Mouse (Mus musculus) intestine, postnatal 0 days (tissue): ENCODE measurements around the gene Hadha. TPM values are rescaled to one million over a fixed set of nuclear protein-coding genes. Genes with fewer than 3 reads are reported as not detected.
A peak's percentile ranks its signal among the peaks of the same experiment; 100 is the strongest.

ENCODE experiments used
- ATAC-seq: fragments of 200-750 bp; cut with Nextera tagmentation; 2 replicates; pipeline ENCODE4 v1.8.0; 2017; ENCODE audit warnings: mild to moderate bottlenecking, moderate TSS enrichment, moderate library complexity
- H3K27ac ChIP-seq: fragments of 300-500 bp; sonication (generic); 2 replicates; pipeline ENCODE4 v1.5.1; 2014; ENCODE audit warnings: mild to moderate bottlenecking, low read depth, low read length, moderate library complexity
- H3K27me3 ChIP-seq: fragments of 300-500 bp; sonication (generic); replicated peaks from 2 replicates; pipeline ENCODE4 v1.6.1; 2014; ENCODE audit warnings: low read length, mixed read lengths; ENCODE audit not compliant: control insufficient read depth, insufficient read depth
- H3K36me3 ChIP-seq: fragments of 300-500 bp; sonication (generic); 2 replicates; pipeline ENCODE4 v1.6.1; 2014; ENCODE audit warnings: mild to moderate bottlenecking, moderate library complexity; ENCODE audit not compliant: control insufficient read depth, insufficient read depth
- H3K4me1 ChIP-seq: fragments of 300-500 bp; sonication (generic); replicated peaks from 2 replicates; pipeline ENCODE4 v1.6.1; 2014; ENCODE audit warnings: antibody characterized with exemption, low read length, mixed read lengths; ENCODE audit not compliant: control insufficient read depth, insufficient read depth
- H3K4me2 ChIP-seq: fragments of 300-500 bp; sonication (generic); replicated peaks from 2 replicates; pipeline ENCODE4 v1.6.1; 2014; ENCODE audit warnings: low read depth, mild to moderate bottlenecking, moderate library complexity
- H3K4me3 ChIP-seq: fragments of 300-500 bp; sonication (generic); 2 replicates; pipeline ENCODE4 v1.5.1; 2014; ENCODE audit warnings: low read depth, low read length
- H3K9ac ChIP-seq: fragments of 300-500 bp; sonication (generic); 2 replicates; pipeline ENCODE4 v1.6.1; 2014; ENCODE audit warnings: mild to moderate bottlenecking, low read depth, low read length
- H3K9me3 ChIP-seq: fragments of 300-500 bp; sonication (generic); 2 replicates; pipeline ENCODE4 v1.6.1; 2016; ENCODE audit warnings: mixed run types; ENCODE audit not compliant: control insufficient read depth
- CTCF ChIP-seq: sonication (generic); IDR thresholded peaks from 2 replicates; pipeline ENCODE4 v1.5.1; 2016; ENCODE audit warnings: low read depth, mild to moderate bottlenecking, control low read depth, antibody characterized with exemption, moderate library complexity
- WGBS: fragments of 180-500 bp; shearing (Covaris S2); extraction: QIAGEN DNeasy Blood & Tissue Kit; methylation state at CpG from one replicate; pipeline ENCODE4 v1.1.7; 2014; 5-methylcytosine and 5-hydroxymethylcytosine counted together
- polyA plus RNA-seq: library from polyadenylated mRNA; unstranded; fragments of >200 nt; fragmentation: Nextera tagmentation; extraction: Ambion mirVana; gene quantifications from 2 replicates; pipeline ENCODE4 v1.2.1, GENCODE M21; 2015

Hadha gene
- polyA plus RNA-seq, 1 experiment from 2014 or later: 307 TPM

- 62% methylated on average over 2 of the region's 2 CpGs for WGBS
- no peak for ATAC-seq
Observed at GRCm38 (mm10) chr5:30106756-30107155, 48.2 kb downstream of the Hadha start.

DNA sequence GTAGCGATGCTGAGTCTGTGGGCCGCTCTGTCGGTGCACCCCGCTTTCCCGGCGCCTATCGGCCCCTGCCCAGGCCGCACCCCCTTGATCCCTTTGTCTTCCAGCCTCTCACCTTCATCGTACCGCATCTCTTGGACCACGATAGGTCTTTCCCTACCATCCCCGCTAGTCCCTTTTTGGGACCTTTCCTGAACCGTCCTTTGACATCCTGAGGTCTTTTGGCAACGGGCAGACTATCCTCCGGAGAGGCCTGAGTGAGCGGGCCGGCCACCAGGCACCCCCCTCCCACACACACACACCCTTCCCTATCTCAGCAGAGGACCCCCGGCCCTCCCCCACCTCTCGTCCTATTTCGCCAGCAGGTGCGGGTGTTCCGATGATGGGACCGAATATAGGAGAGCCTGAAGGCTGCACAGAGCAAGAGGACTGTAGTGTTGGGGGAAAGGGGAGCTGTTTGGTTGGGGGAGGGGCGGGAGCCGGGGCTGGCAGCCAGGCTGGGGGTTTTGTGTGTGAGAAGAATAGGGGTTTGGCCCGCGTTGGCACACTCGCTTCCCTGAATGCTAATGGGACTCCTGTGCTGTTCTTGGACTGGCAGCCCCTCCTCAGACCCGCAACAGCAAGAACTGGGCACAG, 49.2 kb downstream of the Hadha start, which contains the start of gene 3110082J24Rik:
TSS of gene 3110082J24Rik (minus strand) at position 419 of the 633 bp plus-strand sequence.
- Histone ChIP-seq H3K9ac (0 out of 2 replicates have a peak within 1 kb of the TSS, but pooled peaks have one; percentile 26), H3K4me2 (peak within 1 kb of the TSS; percentile 77), H3K27ac (no peak within 1 kb of the TSS), H3K4me3 (peak within 1 kb of the TSS; percentile 46), H3K27me3 (peaks cover 39% of the 10 kb centered on the region), H3K36me3 (no peaks in the 10 kb centered on the region), H3K9me3 (no peaks in the 10 kb centered on the region), H3K4me1 (no peaks in the 10 kb centered on the region; the same call in 1 of the 2 replicates)
- ATAC-seq: no peak
- 12% methylated on average over 29 of the region's 29 CpGs for WGBS
- no peak for TF ChIP-seq CTCF

More at GRCm38 (mm10) chr5:30106756-30107155, 48.2 kb downstream of the Hadha start:
- Histone ChIP-seq H3K4me2 (no peak overlapping the region), H3K4me1 (peaks cover 3% of the 10 kb centered on the region; the same call in 1 of the 2 replicates), H3K27me3 (peaks cover 39% of the 10 kb centered on the region), H3K4me3 (no peak overlapping the region), H3K36me3 (no peaks in the 10 kb centered on the region), H3K27ac (no peak overlapping the region), H3K9ac (no peak overlapping the region), H3K9me3 (no peaks in the 10 kb centered on the region)
- TF ChIP-seq CTCF: no peak

- ATAC-seq: peak; percentile 20; the same call in 1 of the 2 replicates
Observed at GRCm38 (mm10) chr5:30104841-30105667, 49.9 kb downstream of the Hadha start, which contains the start of gene Garem2. Gene Garem2, plus strand, starts transcription at chr5:30105161.

GRCm38 (mm10) chr5:30104339-30104738, 50.6 kb downstream of the Hadha start:
- WGBS: 3% methylated on average over 12 of the region's 12 CpGs
- Histone ChIP-seq H3K4me2 (peak overlapping the region; percentile 77), H3K4me3 (peak overlapping the region; percentile 46)

More at GRCm38 (mm10) chr5:30104841-30105667, 49.9 kb downstream of the Hadha start, which contains the start of gene Garem2:
- no peaks in the 10 kb centered on the region for H3K36me3 ChIP-seq
- H3K4me2 ChIP-seq: peak within 1 kb of the TSS; percentile 77
- 2% methylated on average over 62 of the region's 65 CpGs for WGBS
- H3K27ac ChIP-seq: no peak within 1 kb of the TSS
- no peaks in the 10 kb centered on the region; the same call in 1 of the 2 replicates for H3K4me1 ChIP-seq
- TF ChIP-seq CTCF: no peak
- H3K27me3 ChIP-seq: peaks cover 39% of the 10 kb centered on the region
- H3K9ac ChIP-seq: 0 out of 2 replicates have a peak within 1 kb of the TSS, but pooled peaks have one; percentile 26
- no peaks in the 10 kb centered on the region for H3K9me3 ChIP-seq
- H3K4me3 ChIP-seq: peak within 1 kb of the TSS; percentile 46

GRCm38 (mm10) chr5:30103340-30103739, 51.6 kb downstream of the Hadha start:
- Histone ChIP-seq H3K27me3 (peaks cover 39% of the 10 kb centered on the region), H3K4me3 (no peak overlapping the region), H3K27ac (no peak overlapping the region), H3K4me1 (no peaks in the 10 kb centered on the region; the same call in 1 of the 2 replicates), H3K9me3 (no peaks in the 10 kb centered on the region), H3K9ac (no peak overlapping the region), H3K36me3 (no peaks in the 10 kb centered on the region), H3K4me2 (no peak overlapping the region)
- TF ChIP-seq CTCF: no peak
- no peak for ATAC-seq
- WGBS: 78% methylated on average over 3 of the region's 3 CpGs

More at GRCm38 (mm10) chr5:30104339-30104738, 50.6 kb downstream of the Hadha start:
- Histone ChIP-seq H3K27ac (no peak overlapping the region), H3K9ac (no peak overlapping the region), H3K27me3 (peaks cover 39% of the 10 kb centered on the region), H3K36me3 (no peaks in the 10 kb centered on the region), H3K9me3 (no peaks in the 10 kb centered on the region), H3K4me1 (no peaks in the 10 kb centered on the region; the same call in 1 of the 2 replicates)
- peak; percentile 22; the same call in 1 of the 2 replicates for ATAC-seq
- TF ChIP-seq CTCF: peak; percentile 83

DNA sequence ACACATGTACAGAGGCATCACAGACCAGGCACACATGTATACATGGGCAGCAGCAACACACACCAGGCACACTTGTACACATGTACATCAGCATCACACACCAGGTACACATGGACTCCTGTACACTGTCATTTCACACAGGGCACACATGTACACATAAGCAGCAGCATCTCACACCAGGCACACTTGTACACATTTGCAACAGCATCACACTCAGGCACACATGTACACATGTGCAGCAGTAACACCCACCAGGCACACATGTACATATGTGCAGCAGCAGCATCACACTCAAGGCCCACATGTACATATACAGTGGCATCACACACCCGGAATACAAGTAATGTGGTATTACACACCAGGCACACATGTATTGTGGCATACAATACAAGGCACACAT, 56.7 kb downstream of the Hadha start:
- Histone ChIP-seq H3K27me3 (no peaks in the 10 kb centered on the region; the same call in 1 of the 2 replicates), H3K4me2 (no peak overlapping the region), H3K27ac (no peak overlapping the region), H3K36me3 (no peaks in the 10 kb centered on the region), H3K9ac (no peak overlapping the region), H3K4me3 (no peak overlapping the region), H3K4me1 (no peaks in the 10 kb centered on the region), H3K9me3 (no peaks in the 10 kb centered on the region)
- no peak for ATAC-seq
- WGBS: 89% methylated on average over 1 of the region's 1 CpGs
- no peak for TF ChIP-seq CTCF
